Mouse (Mus musculus): ENCODE results near the gene Lipn. TPM values are rescaled to one million over a fixed set of nuclear protein-coding genes. Genes with fewer than 3 reads are reported as not detected.

Lipn gene
- polyA plus RNA-seq (2015; fragmentation: Nextera tagmentation; extraction: Ambion mirVana): not detected in 2 replicates

GRCm38 (mm10) chr19:34066779-34067472 is at the start of gene Lipn:
TSS of gene Lipn (plus strand) at chr19:34067358.

GRCm38 (mm10) chr19:34100633-34101032 is 33.5 kb downstream of the Lipn start, which contains the start of gene Lipm:
TSS of gene Lipm (plus strand) at chr19:34100933.

Other genes starting within 250 kb of the Lipn start
- not detected in 2 replicates for gene Lipf, start 106.2 kb upstream of the Lipn start, polyA plus RNA-seq (2015; fragmentation: Nextera tagmentation; extraction: Ambion mirVana)
- gene Lipk, start 59.1 kb upstream of the Lipn start, polyA plus RNA-seq (2015; fragmentation: Nextera tagmentation; extraction: Ambion mirVana): 0.16 TPM in 1 of 2 replicates, not detected in the other
- gene Lipm, start 33.6 kb downstream of the Lipn start, polyA plus RNA-seq (2015; fragmentation: Nextera tagmentation; extraction: Ambion mirVana): not detected in 2 replicates
- gene Ankrd22, start 98.7 kb downstream of the Lipn start, polyA plus RNA-seq (2015; fragmentation: Nextera tagmentation; extraction: Ambion mirVana): 1.9 and 3.4 TPM in 2 replicates
- 6.8 and 9.2 TPM in 2 replicates for gene Stambpl1, start 124.9 kb downstream of the Lipn start, polyA plus RNA-seq (2015; fragmentation: Nextera tagmentation; extraction: Ambion mirVana)
- 204 and 289 TPM in 2 replicates for gene Acta2, start 188.2 kb downstream of the Lipn start, polyA plus RNA-seq (2015; fragmentation: Nextera tagmentation; extraction: Ambion mirVana)
- gene Fas, start 223.3 kb downstream of the Lipn start, polyA plus RNA-seq (2015; fragmentation: Nextera tagmentation; extraction: Ambion mirVana): 4.6 and 5.4 TPM in 2 replicates

Measured in spleen, postnatal 0 days (tissue).